Mouse (Mus musculus) cerebellum, adult 2 months (tissue): Measurements from ENCODE around the gene Fryl. TPM values are rescaled to one million over a fixed set of nuclear protein-coding genes. Genes with fewer than 3 reads are reported as not detected.

Source experiments
- DNase-seq, 2 experiments: peaks; one replicate each; pipeline ENCODE4 v3.0.0; 2021
- H3K27ac ChIP-seq: fragments of 200-500 bp; 2 replicates; pipeline ENCODE4 v1.5.1; 2012; ENCODE audit warnings: low read length, control low read depth, inconsistent platforms; ENCODE audit not compliant: insufficient read depth
- H3K27me3 ChIP-seq: fragments of 200-500 bp; 2 replicates; pipeline ENCODE4 v1.6.1; 2012; ENCODE audit warnings: inconsistent platforms, mild to moderate bottlenecking, low read length, moderate library complexity; ENCODE audit not compliant: control insufficient read depth, insufficient read depth
- H3K4me1 ChIP-seq: fragments of 200-500 bp; 2 replicates; pipeline ENCODE4 v1.6.1; 2011; ENCODE audit warnings: low read length; ENCODE audit not compliant: control insufficient read depth, insufficient read depth
- H3K4me3 ChIP-seq: fragments of 200-500 bp; replicated peaks from 2 replicates; pipeline ENCODE3; 2011; ENCODE audit warnings: mild to moderate bottlenecking, low read depth, low read length, control low read depth; ENCODE audit not compliant: insufficient read depth
- CTCF ChIP-seq: fragments of 200-500 bp; IDR thresholded peaks from 2 replicates; pipeline ENCODE4 v1.5.1; 2011; ENCODE audit warnings: low read depth, mild to moderate bottlenecking, control low read depth, low read length, moderate library complexity, borderline replicate concordance; ENCODE audit not compliant: insufficient read depth
- POLR2A ChIP-seq: fragments of 200-500 bp; IDR thresholded peaks from 2 replicates; pipeline ENCODE4 v1.6.1; 2011; ENCODE audit warnings: low read length, control low read depth, borderline replicate concordance; ENCODE audit not compliant: insufficient read depth
- WGBS: fragments of 180-500 bp; shearing (Covaris S2); methylation state at CpG from one replicate; pipeline ENCODE4 v1.1.7; 2018; 5-methylcytosine and 5-hydroxymethylcytosine counted together
- polyA plus RNA-seq: library from polyadenylated mRNA; depleted of rRNA; stranded (reverse); fragments of >200 nt; gene quantifications from 2 replicates; pipeline ENCODE4 v1.2.3, GENCODE M21; 2012

Gene Fryl
- polyA plus RNA-seq, 1 experiment, result 60.2 TPM

- H3K4me3 ChIP-seq, result no peak overlapping the region
- TF ChIP-seq CTCF, result no peak
- no peak for TF ChIP-seq POLR2A
- H3K4me1 ChIP-seq, result no peaks in the 10 kb centered on the region
- DNase-seq, result no peak
- no peaks in the 10 kb centered on the region for H3K27me3 ChIP-seq
- H3K27ac ChIP-seq, result no peak overlapping the region
- 78% methylated on average over 12 of the region's 12 CpGs for WGBS
Measured at GRCm38 (mm10) chr5:73171876-73172480, 84.4 kb downstream of the Fryl start.

- DNase-seq, result no peak
- Histone ChIP-seq H3K27ac (no peak overlapping the region), H3K27me3 (no peaks in the 10 kb centered on the region), H3K4me3 (no peak overlapping the region), H3K4me1 (no peaks in the 10 kb centered on the region)
- TF ChIP-seq CTCF (no peak), POLR2A (no peak)
- 3% methylated on average over 1 of the region's 1 CpGs for WGBS
Measured at GRCm38 (mm10) chr5:73171203-73171602, 85.2 kb downstream of the Fryl start.

GRCm38 (mm10) chr5:73168769-73169272, 87.6 kb downstream of the Fryl start:
- Histone ChIP-seq H3K4me1 (peaks cover 3% of the 10 kb centered on the region), H3K27me3 (no peaks in the 10 kb centered on the region; the same call in 1 of the 2 replicates), H3K4me3 (no peak overlapping the region), H3K27ac (no peak overlapping the region)
- WGBS, result 18% methylated on average over 5 of the region's 5 CpGs
- no peak for DNase-seq
- TF ChIP-seq CTCF (no peak), POLR2A (no peak)

- no peak overlapping the region for H3K4me3 ChIP-seq
- TF ChIP-seq POLR2A (no peak), CTCF (no peak)
- peak in 1 of 2 experiments; percentile 23 for DNase-seq
- WGBS, result 18% methylated on average over 18 of the region's 18 CpGs
- H3K27ac ChIP-seq, result no peak overlapping the region
- peaks cover 3% of the 10 kb centered on the region for H3K4me1 ChIP-seq
- no peaks in the 10 kb centered on the region; the same call in 1 of the 2 replicates for H3K27me3 ChIP-seq
Measured at GRCm38 (mm10) chr5:73167976-73168768, 88.2 kb downstream of the Fryl start.

- no peak for DNase-seq
- TF ChIP-seq POLR2A, result no peak
- WGBS, result 64% methylated on average over 6 of the region's 6 CpGs
- Histone ChIP-seq H3K4me1 (peaks cover 3% of the 10 kb centered on the region), H3K27me3 (no peaks in the 10 kb centered on the region; the same call in 1 of the 2 replicates), H3K27ac (no peak overlapping the region), H3K4me3 (no peak overlapping the region)
Measured at GRCm38 (mm10) chr5:73163970-73164369, 92.4 kb downstream of the Fryl start.

- H3K4me1 ChIP-seq, result peaks cover 3% of the 10 kb centered on the region
- no peak overlapping the region for H3K27ac ChIP-seq
- TF ChIP-seq CTCF, result no peak
- TF ChIP-seq POLR2A, result no peak
- no peak overlapping the region for H3K4me3 ChIP-seq
- H3K27me3 ChIP-seq, result no peaks in the 10 kb centered on the region; the same call in 1 of the 2 replicates
- no peak for DNase-seq
- 53% methylated on average over 2 of the region's 2 CpGs for WGBS
Measured at GRCm38 (mm10) chr5:73162492-73162891, 93.9 kb downstream of the Fryl start.

- no peak overlapping the region for H3K4me3 ChIP-seq
- H3K27me3 ChIP-seq, result no peaks in the 10 kb centered on the region; the same call in 1 of the 2 replicates
- TF ChIP-seq CTCF (no peak), POLR2A (no peak)
- WGBS, result 27% methylated on average over 9 of the region's 9 CpGs
- H3K4me1 ChIP-seq, result peaks cover 3% of the 10 kb centered on the region
- DNase-seq, result no peak
- H3K27ac ChIP-seq, result no peak overlapping the region
Measured at GRCm38 (mm10) chr5:73160440-73160839, 96.0 kb downstream of the Fryl start.

GRCm38 (mm10) chr5:73157502-73157901, 98.9 kb downstream of the Fryl start:
- Histone ChIP-seq H3K4me1 (no peaks in the 10 kb centered on the region), H3K27ac (no peak overlapping the region), H3K4me3 (no peak overlapping the region), H3K27me3 (no peaks in the 10 kb centered on the region)
- no peak for TF ChIP-seq CTCF
- no peak for DNase-seq
- 84% methylated on average over 6 of the region's 6 CpGs for WGBS
